Mouse (Mus musculus) intestine, embryonic 16.5 days (tissue): ENCODE measurements at regions not wholly inside any gene's neighbourhood (a gene's known extent, or its start where the extent isn't known, plus 50 kb on each side); places are given as distances from the start of the nearest gene placed in this dataset.

ENCODE experiments used
- ATAC-seq: fragments of 200-750 bp; cut with Nextera tagmentation; 2 replicates; pipeline ENCODE4 v1.8.0; 2017; ENCODE audit warnings: moderate TSS enrichment, moderate library complexity
- H3K27ac ChIP-seq: fragments of 300-500 bp; sonication (generic); 2 replicates; pipeline ENCODE4 v1.5.1; 2014; ENCODE audit warnings: mild to moderate bottlenecking, low read length
- H3K27me3 ChIP-seq: fragments of 300-500 bp; sonication (generic); replicated peaks from 2 replicates; pipeline ENCODE4 v1.6.1; 2014; ENCODE audit warnings: low read length, control low read depth, mixed read lengths; ENCODE audit not compliant: control insufficient read depth, insufficient read depth
- H3K36me3 ChIP-seq: fragments of 300-500 bp; sonication (generic); 2 replicates; pipeline ENCODE4 v1.6.1; 2014; ENCODE audit warnings: low read length, control low read depth; ENCODE audit not compliant: control insufficient read depth, insufficient read depth
- H3K4me1 ChIP-seq: fragments of 300-500 bp; sonication (generic); 2 replicates; pipeline ENCODE4 v1.6.1; 2014; ENCODE audit warnings: low read length, control low read depth, mixed read lengths; ENCODE audit not compliant: control insufficient read depth, insufficient read depth
- H3K4me2 ChIP-seq: fragments of 300-500 bp; sonication (generic); 2 replicates; pipeline ENCODE4 v1.6.1; 2014; ENCODE audit warnings: low read depth, low read length, control low read depth
- H3K4me3 ChIP-seq: fragments of 300-500 bp; sonication (generic); 2 replicates; pipeline ENCODE4 v1.5.1; 2014; ENCODE audit warnings: mild to moderate bottlenecking, low read length
- H3K9ac ChIP-seq: fragments of 300-500 bp; sonication (generic); 2 replicates; pipeline ENCODE4 v1.6.1; 2014; ENCODE audit warnings: low read depth, low read length
- H3K9me3 ChIP-seq: fragments of 300-500 bp; sonication (generic); 2 replicates; pipeline ENCODE4 v1.6.1; 2016; ENCODE audit warnings: low read length, control low read depth; ENCODE audit not compliant: control insufficient read depth
- WGBS: fragments of 180-500 bp; shearing (Covaris S2); extraction: QIAGEN DNeasy Blood & Tissue Kit; methylation state at CpG from one replicate; pipeline ENCODE4 v1.1.7; 2014; 5-methylcytosine and 5-hydroxymethylcytosine counted together

DNA sequence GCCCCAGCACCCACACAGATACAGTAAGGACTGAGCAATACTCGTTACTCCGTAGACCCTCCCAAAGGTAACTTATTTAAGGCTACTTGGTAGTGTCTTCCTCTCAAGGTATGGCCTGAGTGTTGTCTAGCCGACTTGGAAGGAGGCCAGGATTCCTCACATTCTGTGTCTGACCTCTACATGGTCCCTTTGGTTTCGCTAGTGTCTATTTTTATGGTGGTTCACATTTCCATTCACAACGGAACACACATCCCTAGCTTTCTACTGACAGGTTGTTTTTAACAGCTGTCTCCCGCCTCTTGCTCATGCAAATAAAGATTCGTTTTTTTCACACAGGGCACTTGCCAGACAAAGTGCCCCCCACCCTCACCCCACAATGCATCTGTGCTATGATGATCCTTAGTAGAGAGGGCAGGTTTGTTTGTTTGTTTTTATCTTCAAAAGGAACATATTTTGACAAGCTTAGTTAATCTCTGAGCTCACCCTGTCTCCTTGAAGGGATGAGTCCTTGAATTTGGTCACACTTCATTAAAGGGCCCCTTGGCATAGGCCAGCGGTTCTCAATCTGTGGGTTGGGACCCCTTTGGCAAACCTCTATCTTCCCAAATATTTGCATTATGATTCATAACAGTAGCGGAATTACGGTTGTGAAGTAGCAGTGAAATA, 52.7 kb downstream of the Phlda1 start:
- H3K4me2 ChIP-seq: no peak overlapping the region
- no peak overlapping the region for H3K27ac ChIP-seq
- no peak overlapping the region for H3K4me3 ChIP-seq
- WGBS: 25% methylated on average over 10 of the region's 10 CpGs
- no peaks in the 10 kb centered on the region for H3K27me3 ChIP-seq
- no peak overlapping the region for H3K9ac ChIP-seq
- H3K4me1 ChIP-seq: peaks cover 29% of the 10 kb centered on the region
- H3K9me3 ChIP-seq: no peaks in the 10 kb centered on the region
- ATAC-seq: peak; percentile 12
- no peaks in the 10 kb centered on the region for H3K36me3 ChIP-seq

DNA sequence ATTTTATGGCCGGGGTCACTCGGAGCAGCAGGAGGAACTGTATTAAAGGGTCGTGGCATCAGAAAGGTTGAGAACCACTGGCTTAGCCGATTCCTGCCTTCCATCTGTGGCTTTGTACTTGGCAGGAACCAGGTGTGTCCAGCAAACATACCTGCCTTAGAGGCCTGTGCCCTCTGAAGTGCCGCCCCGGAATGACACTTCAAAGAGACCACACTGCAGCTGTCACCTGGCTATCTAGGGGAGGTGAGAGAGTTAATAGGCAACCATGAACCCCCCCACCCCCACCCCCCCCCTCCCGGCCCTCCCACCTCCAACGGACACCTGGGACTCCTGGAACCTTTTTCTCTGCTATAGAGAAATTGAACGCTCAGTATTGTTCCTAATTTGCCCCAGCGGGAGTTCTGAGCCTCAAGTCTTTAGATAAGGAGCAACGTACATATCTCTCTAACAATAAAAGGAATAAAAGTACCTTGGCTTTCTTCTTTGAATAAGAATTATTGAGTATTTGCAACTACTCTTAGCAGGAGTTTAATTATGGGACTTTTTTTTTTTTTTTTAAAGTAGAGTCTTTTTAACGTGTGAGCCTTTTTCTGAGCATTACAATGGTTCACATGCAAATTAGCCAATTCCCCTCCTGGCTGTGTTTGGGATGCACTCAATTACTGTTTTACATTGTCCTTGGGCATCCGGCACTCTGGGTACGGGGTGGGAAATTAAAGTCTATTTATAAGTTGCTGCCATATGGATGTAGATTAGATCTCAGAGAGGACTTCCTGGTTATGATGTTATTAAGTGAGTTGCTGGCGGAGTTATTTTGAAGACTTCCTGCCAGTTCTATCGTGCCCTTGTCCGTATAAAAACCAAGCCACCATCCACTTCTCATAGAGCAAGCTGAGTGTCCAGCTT, 53.5 kb downstream of the Phlda1 start:
- H3K9ac ChIP-seq: no peak overlapping the region
- H3K27me3 ChIP-seq: no peaks in the 10 kb centered on the region
- H3K4me1 ChIP-seq: peaks cover 34% of the 10 kb centered on the region
- H3K36me3 ChIP-seq: no peaks in the 10 kb centered on the region
- H3K27ac ChIP-seq: peak overlapping the region; percentile 62; the same call in 1 of the 2 replicates
- peak; percentile 86 for ATAC-seq
- no peaks in the 10 kb centered on the region for H3K9me3 ChIP-seq
- WGBS: 36% methylated on average over 17 of the region's 17 CpGs
- no peak overlapping the region for H3K4me2 ChIP-seq
- no peak overlapping the region for H3K4me3 ChIP-seq

DNA sequence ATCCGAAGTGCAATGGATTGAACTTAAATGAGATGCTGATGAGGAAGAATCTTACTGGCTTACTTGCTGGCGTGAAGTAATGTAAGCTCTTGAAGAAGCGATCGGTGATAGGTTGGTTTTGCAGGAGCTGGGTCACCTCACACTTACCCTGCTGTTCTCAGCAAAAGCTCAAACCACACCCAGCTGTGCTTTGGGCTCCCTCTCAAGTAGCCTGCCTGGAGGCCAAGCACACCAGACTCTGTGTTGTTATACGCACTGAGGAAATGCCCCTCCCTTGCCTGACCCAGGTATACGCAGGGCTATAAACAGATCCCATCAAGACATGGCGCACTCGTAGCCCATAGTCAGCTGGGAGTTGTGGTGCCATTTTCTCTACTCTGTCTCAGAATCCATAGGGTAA, 56.5 kb downstream of the Phlda1 start:
- no peak overlapping the region for H3K27ac ChIP-seq
- peaks cover 37% of the 10 kb centered on the region for H3K4me1 ChIP-seq
- H3K36me3 ChIP-seq: no peaks in the 10 kb centered on the region
- ATAC-seq: peak; percentile 56
- H3K4me3 ChIP-seq: no peak overlapping the region
- H3K9ac ChIP-seq: no peak overlapping the region
- WGBS: 69% methylated on average over 8 of the region's 8 CpGs
- no peaks in the 10 kb centered on the region for H3K27me3 ChIP-seq
- no peaks in the 10 kb centered on the region for H3K9me3 ChIP-seq
- no peak overlapping the region for H3K4me2 ChIP-seq

DNA sequence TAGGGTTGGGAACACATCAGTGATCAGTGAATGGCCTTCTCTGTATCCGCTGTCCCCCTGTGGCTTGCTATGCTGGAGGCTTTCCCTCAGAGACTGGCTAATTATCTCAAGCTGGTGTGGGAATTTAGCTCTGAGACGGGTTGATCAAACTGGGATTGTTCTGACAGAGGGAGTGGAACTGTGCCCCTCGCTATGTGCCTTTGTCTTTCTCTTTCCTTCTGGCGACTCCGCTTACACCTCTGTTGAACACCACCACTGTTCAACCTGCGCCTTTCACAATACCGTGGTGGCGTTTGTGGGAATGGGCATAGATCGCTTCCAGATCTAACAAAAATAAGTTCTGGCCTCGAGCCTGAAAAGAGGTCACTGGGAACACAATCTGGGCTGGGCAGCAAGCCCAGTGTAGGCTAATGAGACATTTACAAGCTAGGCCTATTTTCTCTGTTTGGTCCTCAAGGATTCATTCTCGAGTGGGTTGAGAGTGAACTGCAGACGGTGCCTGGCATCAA, 60.8 kb downstream of the Phlda1 start:
- ATAC-seq: no peak
- Histone ChIP-seq H3K27ac (no peak overlapping the region), H3K4me2 (no peak overlapping the region), H3K4me3 (no peak overlapping the region), H3K27me3 (no peaks in the 10 kb centered on the region), H3K9ac (no peak overlapping the region), H3K36me3 (no peaks in the 10 kb centered on the region), H3K9me3 (no peaks in the 10 kb centered on the region), H3K4me1 (peaks cover 13% of the 10 kb centered on the region)
- WGBS: 71% methylated on average over 12 of the region's 12 CpGs

DNA sequence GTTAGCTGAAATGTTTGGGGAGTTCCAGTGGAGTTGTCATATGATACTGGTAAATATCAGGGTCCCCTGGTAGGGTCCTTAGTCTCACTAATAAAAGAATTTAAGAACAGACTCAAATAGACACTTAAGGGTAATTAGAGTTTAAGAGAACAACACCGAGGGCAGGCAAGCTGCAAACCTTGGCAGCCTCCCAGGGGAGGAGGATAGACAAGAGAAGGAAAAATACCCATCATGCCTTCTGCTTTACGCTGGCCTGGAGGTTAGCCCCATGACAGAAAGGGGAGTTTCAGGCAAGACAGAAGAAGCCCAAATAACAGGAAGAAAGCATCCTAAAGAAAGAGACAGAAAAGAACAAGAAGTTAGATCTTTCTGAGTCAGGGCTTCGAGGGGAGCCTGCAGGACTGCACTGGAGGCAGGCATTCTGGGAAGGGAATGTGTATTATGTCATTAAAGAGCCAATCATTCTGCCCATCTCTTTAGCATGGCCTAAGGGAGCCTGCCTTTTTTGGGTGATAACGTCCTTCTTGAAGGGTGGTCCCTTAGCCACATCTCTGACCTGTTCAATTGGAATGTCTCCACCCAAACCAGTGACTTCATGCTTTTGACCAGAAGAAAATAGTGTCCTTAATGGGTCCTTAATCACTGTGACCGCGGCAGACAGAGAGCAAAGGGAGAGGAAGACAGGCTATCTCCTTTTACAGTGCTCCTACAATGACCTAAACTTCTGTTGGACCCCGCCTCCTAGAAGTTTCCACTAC, 64.6 kb downstream of the Phlda1 start:
- H3K9me3 ChIP-seq: no peaks in the 10 kb centered on the region
- H3K27me3 ChIP-seq: no peaks in the 10 kb centered on the region
- no peak overlapping the region for H3K27ac ChIP-seq
- peaks cover 12% of the 10 kb centered on the region; the same call in 1 of the 2 replicates for H3K4me1 ChIP-seq
- ATAC-seq: no peak
- H3K9ac ChIP-seq: no peak overlapping the region
- 53% methylated on average over 7 of the region's 7 CpGs for WGBS
- H3K4me2 ChIP-seq: no peak overlapping the region
- H3K36me3 ChIP-seq: no peaks in the 10 kb centered on the region
- no peak overlapping the region for H3K4me3 ChIP-seq

DNA sequence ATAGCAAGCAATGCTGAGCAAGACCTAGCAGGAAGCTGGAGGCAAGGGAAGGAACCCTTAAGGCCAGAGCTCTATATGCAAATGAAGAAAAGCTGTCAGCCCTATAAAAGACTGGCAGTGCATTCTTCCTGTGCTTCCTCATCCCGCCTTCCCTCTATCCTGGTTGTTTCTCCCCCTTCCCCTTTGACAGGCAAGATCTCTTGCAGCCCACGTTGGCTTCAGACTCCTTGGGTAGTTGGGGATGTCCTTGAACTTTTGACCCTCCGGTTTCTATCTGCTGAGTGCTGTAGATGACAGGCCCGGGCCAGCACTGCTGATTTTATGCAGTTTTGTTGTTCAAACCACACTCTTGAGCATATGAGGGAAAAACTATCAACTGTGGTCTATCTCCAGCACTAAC, 68.1 kb downstream of the Phlda1 start:
- 45% methylated on average over 4 of the region's 4 CpGs for WGBS
- Histone ChIP-seq H3K4me3 (no peak overlapping the region), H3K27ac (no peak overlapping the region), H3K27me3 (no peaks in the 10 kb centered on the region), H3K36me3 (no peaks in the 10 kb centered on the region), H3K9ac (no peak overlapping the region), H3K4me1 (peaks cover 24% of the 10 kb centered on the region), H3K4me2 (no peak overlapping the region), H3K9me3 (no peaks in the 10 kb centered on the region)
- ATAC-seq: no peak

DNA sequence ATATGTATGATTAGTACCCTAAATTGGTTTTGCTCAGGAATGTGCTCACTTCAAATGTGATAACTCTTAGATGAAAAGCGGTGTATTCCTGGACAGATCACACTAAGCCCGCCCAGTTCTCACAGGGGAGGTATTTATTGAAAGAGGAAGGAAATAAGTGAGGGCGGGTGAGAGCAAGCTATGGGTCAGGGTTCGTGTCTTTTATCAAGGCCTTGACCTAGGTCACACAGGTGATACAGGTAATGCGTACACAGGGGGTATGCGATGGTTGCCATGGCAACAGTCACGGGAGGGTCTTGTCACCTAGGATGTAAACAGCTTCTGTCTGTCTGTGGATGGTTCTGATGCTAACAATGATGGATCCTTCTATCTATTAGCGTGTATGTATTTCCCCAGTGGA, 68.7 kb downstream of the Phlda1 start:
- no peak for ATAC-seq

DNA sequence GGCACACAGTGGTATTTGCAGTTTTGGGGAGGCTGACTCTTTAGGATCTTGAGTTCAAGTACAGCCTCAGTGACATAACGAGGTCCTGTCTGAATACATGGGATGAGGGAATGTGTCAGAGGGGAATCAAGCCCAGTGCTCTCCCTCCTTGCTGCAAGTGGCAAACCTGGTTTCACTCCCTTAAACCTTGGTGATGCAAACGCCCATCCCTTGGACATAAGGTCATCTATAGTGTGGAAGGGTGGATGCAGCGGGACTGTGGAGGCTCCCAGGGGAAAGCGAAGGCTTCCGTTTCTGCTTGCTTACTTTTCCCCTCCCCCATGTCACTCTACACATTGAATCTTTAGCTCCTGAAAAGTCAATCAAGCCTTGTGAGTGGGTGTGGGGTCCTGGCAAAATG, 69.2 kb downstream of the Phlda1 start:
- Histone ChIP-seq H3K9me3 (no peaks in the 10 kb centered on the region), H3K36me3 (no peaks in the 10 kb centered on the region), H3K27ac (peak overlapping the region; percentile 84), H3K4me2 (peak overlapping the region; percentile 52), H3K4me3 (no peak overlapping the region), H3K9ac (0 out of 2 replicates have a peak overlapping the region, but pooled peaks have one; percentile 35), H3K27me3 (no peaks in the 10 kb centered on the region), H3K4me1 (peaks cover 24% of the 10 kb centered on the region)
- ATAC-seq: peak; percentile 1; the same call in 1 of the 2 replicates
- WGBS: 61% methylated on average over 5 of the region's 5 CpGs

More for the DNA sequence above, 68.7 kb downstream of the Phlda1 start:
- H3K4me1 ChIP-seq: peaks cover 24% of the 10 kb centered on the region
- no peaks in the 10 kb centered on the region for H3K9me3 ChIP-seq
- H3K27ac ChIP-seq: 0 out of 2 replicates have a peak overlapping the region, but pooled peaks have one; percentile 84
- no peak overlapping the region for H3K4me3 ChIP-seq
- no peaks in the 10 kb centered on the region for H3K36me3 ChIP-seq
- H3K27me3 ChIP-seq: no peaks in the 10 kb centered on the region
- no peak overlapping the region for H3K4me2 ChIP-seq
- H3K9ac ChIP-seq: no peak overlapping the region
- 62% methylated on average over 8 of the region's 8 CpGs for WGBS

DNA sequence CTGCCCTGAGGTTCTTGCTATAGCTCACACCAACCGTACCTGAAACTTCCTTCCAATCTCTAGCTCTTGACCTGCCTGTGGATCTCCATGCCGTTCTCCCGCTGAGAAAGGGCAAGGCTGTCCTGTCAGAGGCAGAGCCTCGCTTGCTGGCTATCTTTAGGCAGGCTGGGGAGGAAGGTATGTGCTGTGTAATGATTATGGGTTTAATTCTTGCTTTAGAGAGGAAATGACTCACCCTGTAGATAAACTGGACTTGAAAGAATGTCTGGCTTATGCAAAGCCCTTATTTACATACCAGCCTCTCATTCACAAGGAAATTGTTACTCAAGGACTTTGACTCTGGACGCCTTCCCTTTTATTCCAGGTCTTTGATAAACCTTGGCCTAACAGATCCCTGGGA, 69.8 kb downstream of the Phlda1 start:
- WGBS: 11% methylated on average over 5 of the region's 5 CpGs
- Histone ChIP-seq H3K4me1 (peaks cover 27% of the 10 kb centered on the region), H3K4me2 (peak overlapping the region; percentile 52), H3K27ac (peak overlapping the region; percentile 84), H3K9ac (peak overlapping the region; percentile 35; the same call in 1 of the 2 replicates), H3K4me3 (peak overlapping the region; percentile 10; the same call in 1 of the 2 replicates), H3K9me3 (no peaks in the 10 kb centered on the region), H3K36me3 (no peaks in the 10 kb centered on the region), H3K27me3 (no peaks in the 10 kb centered on the region)
- ATAC-seq: peak; percentile 96
